Mouse (Mus musculus): ENCODE measurements around the gene Itpr3. TPM values are rescaled to one million over a fixed set of nuclear protein-coding genes. Genes with fewer than 3 reads are reported as not detected.
A peak's percentile ranks its signal among the peaks of the same experiment; 100 is the strongest.

Itpr3 gene
- polyA plus RNA-seq, 1 experiment = 22.0 TPM

- DNase-seq = no peak
- Histone ChIP-seq H3K4me1 (ENCODE audit: control insufficient read depth, insufficient read depth, low read length) (peaks cover under 1% of the 10 kb centered on the region), H3K4me3 (replicated peaks; ENCODE audit: extremely low read depth, low read depth, low read length) (no peak overlapping the region)
- 87% methylated on average over 5 of the region's 5 CpGs for WGBS
- no peak for TF ChIP-seq POLR2A (IDR thresholded peaks at IDR 0.05; ENCODE audit: borderline replicate concordance, extremely low read depth, low read depth, low read length)
- no peak for TF ChIP-seq CTCF (IDR thresholded peaks at IDR 0.05; ENCODE audit: insufficient read depth, low read length)
These were observed 71.1 kb downstream of the Itpr3 start for GRCm38 (mm10) chr17:27128189-27128588.

DNA sequence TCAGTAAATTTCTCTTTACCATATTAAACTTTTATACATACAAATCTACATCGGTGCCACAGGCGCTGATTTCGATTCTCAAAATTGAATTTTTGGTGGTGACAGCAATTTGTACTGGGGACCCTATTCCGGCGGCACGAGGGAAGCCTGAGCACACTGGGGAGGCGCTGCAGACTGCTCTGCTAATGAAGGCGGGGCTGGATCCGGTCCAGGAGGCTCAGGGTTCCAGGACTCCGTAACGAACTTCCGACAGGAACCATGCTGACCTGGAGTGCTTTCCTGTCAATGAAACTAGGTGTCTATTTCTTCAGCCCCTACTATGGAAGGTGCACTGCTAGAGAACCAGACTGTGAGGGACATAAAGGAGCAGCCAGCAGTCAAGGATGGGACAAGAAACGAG lies 72.2 kb downstream of the Itpr3 start:
- WGBS = 62% methylated on average over 13 of the region's 13 CpGs
- no peak overlapping the region for H3K4me3 ChIP-seq (replicated peaks; ENCODE audit: extremely low read depth, low read depth, low read length)
- no peak for TF ChIP-seq CTCF (IDR thresholded peaks at IDR 0.05; ENCODE audit: insufficient read depth, low read length)
- no peak for TF ChIP-seq POLR2A (IDR thresholded peaks at IDR 0.05; ENCODE audit: borderline replicate concordance, extremely low read depth, low read depth, low read length)

DNA sequence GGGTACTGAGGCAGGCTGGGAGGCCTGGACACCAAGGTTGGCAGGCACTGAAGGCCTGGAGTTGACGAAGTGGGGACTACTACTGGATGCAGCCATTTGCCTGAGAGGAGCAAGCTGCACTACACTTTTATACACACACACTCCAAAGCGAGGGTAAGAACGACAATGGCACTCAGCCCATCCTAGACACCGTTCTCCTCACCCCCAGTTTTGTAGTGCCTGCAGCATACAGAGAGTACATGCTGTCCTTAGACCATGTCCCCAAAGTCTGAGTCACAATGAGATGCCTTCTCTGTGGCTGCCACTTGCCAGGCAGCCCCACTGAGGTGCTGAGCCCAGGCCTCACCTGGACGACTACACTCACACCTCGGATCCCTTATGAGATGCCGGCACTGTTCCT lies 72.7 kb downstream of the Itpr3 start:
- no peak overlapping the region for H3K4me3 ChIP-seq (replicated peaks; ENCODE audit: extremely low read depth, low read depth, low read length)
- WGBS = 64% methylated on average over 7 of the region's 7 CpGs
- DNase-seq = no peak
- TF ChIP-seq CTCF (IDR thresholded peaks at IDR 0.05; ENCODE audit: insufficient read depth, low read length) (no peak), POLR2A (IDR thresholded peaks at IDR 0.05; ENCODE audit: borderline replicate concordance, extremely low read depth, low read depth, low read length) (no peak)
- peaks cover 3% of the 10 kb centered on the region for H3K4me1 ChIP-seq (ENCODE audit: control insufficient read depth, insufficient read depth, low read length)

More for the DNA sequence above, 72.2 kb downstream of the Itpr3 start:
- no peak for DNase-seq
- peaks cover 3% of the 10 kb centered on the region for H3K4me1 ChIP-seq (ENCODE audit: control insufficient read depth, insufficient read depth, low read length)

- H3K4me3 ChIP-seq (replicated peaks; ENCODE audit: extremely low read depth, low read depth, low read length) = no peak overlapping the region
- no peak for TF ChIP-seq POLR2A (IDR thresholded peaks at IDR 0.05; ENCODE audit: borderline replicate concordance, extremely low read depth, low read depth, low read length)
- TF ChIP-seq CTCF (IDR thresholded peaks at IDR 0.05; ENCODE audit: insufficient read depth, low read length) = no peak
- no peak for DNase-seq
- H3K4me1 ChIP-seq (ENCODE audit: control insufficient read depth, insufficient read depth, low read length) = peaks cover 3% of the 10 kb centered on the region
- WGBS = 56% methylated on average over 9 of the region's 9 CpGs
These were observed 73.1 kb downstream of the Itpr3 start for GRCm38 (mm10) chr17:27130246-27130645.

DNA sequence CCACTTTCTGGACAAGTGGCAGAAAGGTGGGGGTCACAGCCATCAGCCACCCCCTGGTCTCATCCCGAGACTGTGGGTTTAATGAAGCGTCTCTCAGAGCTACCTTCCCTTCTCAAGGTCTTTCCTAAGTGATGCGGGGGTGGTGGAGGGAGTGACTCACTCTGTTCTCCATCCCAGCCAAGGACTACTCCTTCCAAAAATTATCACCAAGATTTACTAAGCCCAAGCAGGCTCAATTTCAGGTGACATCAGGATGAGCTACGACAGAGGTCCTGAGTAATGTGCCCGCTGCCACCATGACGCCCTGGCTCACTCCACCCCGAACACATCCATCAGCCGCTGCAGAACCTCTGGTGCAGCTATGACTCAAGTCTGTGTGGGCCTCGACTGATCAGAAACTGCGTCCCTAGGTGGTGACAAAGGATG lies 74.1 kb downstream of the Itpr3 start:
- 79% methylated on average over 10 of the region's 10 CpGs for WGBS
- Histone ChIP-seq H3K4me3 (replicated peaks; ENCODE audit: extremely low read depth, low read depth, low read length) (no peak overlapping the region), H3K4me1 (ENCODE audit: control insufficient read depth, insufficient read depth, low read length) (peaks cover 3% of the 10 kb centered on the region)
- TF ChIP-seq CTCF (IDR thresholded peaks at IDR 0.05; ENCODE audit: insufficient read depth, low read length) (no peak), POLR2A (IDR thresholded peaks at IDR 0.05; ENCODE audit: borderline replicate concordance, extremely low read depth, low read depth, low read length) (no peak)
- DNase-seq = no peak

DNA sequence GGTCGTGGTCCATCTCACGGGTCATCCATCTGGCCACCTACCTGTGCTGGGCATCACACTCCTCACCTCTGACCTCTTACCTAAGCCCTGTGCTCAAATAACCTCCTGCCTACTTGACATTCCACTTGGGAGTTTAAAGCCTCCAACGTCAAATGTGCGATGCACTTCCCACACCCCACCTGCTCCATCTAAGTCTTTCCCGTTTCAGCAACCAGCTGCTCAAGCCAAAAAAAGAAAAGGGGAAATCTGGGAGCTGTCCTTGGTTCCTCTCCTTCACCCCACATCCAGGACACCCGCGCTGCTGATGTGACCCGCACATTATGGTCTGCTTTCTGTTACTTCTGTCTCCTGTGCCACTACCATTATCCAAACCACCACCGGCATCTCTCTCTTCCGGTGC lies 75.1 kb downstream of the Itpr3 start:
- no peak overlapping the region for H3K4me3 ChIP-seq (replicated peaks; ENCODE audit: extremely low read depth, low read depth, low read length)
- peaks cover 3% of the 10 kb centered on the region for H3K4me1 ChIP-seq (ENCODE audit: control insufficient read depth, insufficient read depth, low read length)
- 88% methylated on average over 10 of the region's 10 CpGs for WGBS
- TF ChIP-seq CTCF (IDR thresholded peaks at IDR 0.05; ENCODE audit: insufficient read depth, low read length) (no peak), POLR2A (IDR thresholded peaks at IDR 0.05; ENCODE audit: borderline replicate concordance, extremely low read depth, low read depth, low read length) (no peak)
- DNase-seq = no peak

- Histone ChIP-seq H3K4me1 (ENCODE audit: control insufficient read depth, insufficient read depth, low read length) (peaks cover 3% of the 10 kb centered on the region), H3K4me3 (replicated peaks; ENCODE audit: extremely low read depth, low read depth, low read length) (peak within 1 kb of the TSS; percentile 92)
- peak; percentile 97 for DNase-seq
- peak; percentile 78 for TF ChIP-seq POLR2A (IDR thresholded peaks at IDR 0.05; ENCODE audit: borderline replicate concordance, extremely low read depth, low read depth, low read length)
- TF ChIP-seq CTCF (IDR thresholded peaks at IDR 0.05; ENCODE audit: insufficient read depth, low read length) = peak; percentile 60; the same call in 1 of the 2 replicates
- WGBS = under 1% methylated on average over 46 of the region's 46 CpGs
These were observed 76.5 kb downstream of the Itpr3 start, which contains the start of gene Uqcc2 for GRCm38 (mm10) chr17:27133551-27134141. Gene Uqcc2, minus strand, starts transcription at chr17:27133916.

- WGBS = 16% methylated on average over 9 of the region's 9 CpGs
- DNase-seq = no peak
- Histone ChIP-seq H3K4me3 (replicated peaks; ENCODE audit: extremely low read depth, low read depth, low read length) (peak overlapping the region; percentile 54), H3K4me1 (ENCODE audit: control insufficient read depth, insufficient read depth, low read length) (peaks cover 3% of the 10 kb centered on the region)
- no peak for TF ChIP-seq CTCF (IDR thresholded peaks at IDR 0.05; ENCODE audit: insufficient read depth, low read length)
- TF ChIP-seq POLR2A (IDR thresholded peaks at IDR 0.05; ENCODE audit: borderline replicate concordance, extremely low read depth, low read depth, low read length) = no peak
These were observed 77.1 kb downstream of the Itpr3 start for GRCm38 (mm10) chr17:27134187-27134586.

- no peak for DNase-seq
- WGBS = 27% methylated on average over 3 of the region's 3 CpGs
- TF ChIP-seq CTCF (IDR thresholded peaks at IDR 0.05; ENCODE audit: insufficient read depth, low read length) = no peak
- no peak for TF ChIP-seq POLR2A (IDR thresholded peaks at IDR 0.05; ENCODE audit: borderline replicate concordance, extremely low read depth, low read depth, low read length)
- Histone ChIP-seq H3K4me3 (replicated peaks; ENCODE audit: extremely low read depth, low read depth, low read length) (no peak overlapping the region), H3K4me1 (ENCODE audit: control insufficient read depth, insufficient read depth, low read length) (peaks cover 3% of the 10 kb centered on the region)
These were observed 77.6 kb downstream of the Itpr3 start for GRCm38 (mm10) chr17:27134715-27135114.

DNA sequence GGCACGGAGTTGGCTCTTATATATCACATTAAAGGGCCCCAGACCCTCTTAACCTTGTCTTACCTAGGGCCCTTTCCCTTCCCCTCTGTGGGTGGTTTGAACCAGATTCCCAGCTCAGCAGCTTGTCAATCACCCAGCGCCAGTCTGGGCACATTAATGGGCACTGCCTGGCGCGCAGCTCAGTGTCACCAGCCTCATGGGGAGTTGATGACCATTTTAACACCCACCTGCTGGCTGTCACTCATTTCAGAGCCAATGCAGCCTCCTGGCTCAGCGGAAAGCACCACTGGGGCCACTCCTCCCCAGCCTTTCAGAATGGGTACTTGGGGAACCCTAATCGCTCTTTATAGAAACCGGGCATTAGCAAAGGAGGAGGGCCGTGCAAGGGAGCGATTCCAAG lies 81.3 kb downstream of the Itpr3 start:
- peaks cover under 1% of the 10 kb centered on the region; the same call in 1 of the 2 replicates for H3K4me1 ChIP-seq (ENCODE audit: control insufficient read depth, insufficient read depth, low read length)
- H3K4me3 ChIP-seq (replicated peaks; ENCODE audit: extremely low read depth, low read depth, low read length) = no peak overlapping the region
- TF ChIP-seq POLR2A (IDR thresholded peaks at IDR 0.05; ENCODE audit: borderline replicate concordance, extremely low read depth, low read depth, low read length) (no peak), CTCF (IDR thresholded peaks at IDR 0.05; ENCODE audit: insufficient read depth, low read length) (no peak)
- WGBS = 80% methylated on average over 9 of the region's 9 CpGs
- DNase-seq = no peak

Data from lung, adult 2 months (tissue).